Comparison of ENCODE assay signal across 16 mouse cellular contexts in the genomic region with DNA sequence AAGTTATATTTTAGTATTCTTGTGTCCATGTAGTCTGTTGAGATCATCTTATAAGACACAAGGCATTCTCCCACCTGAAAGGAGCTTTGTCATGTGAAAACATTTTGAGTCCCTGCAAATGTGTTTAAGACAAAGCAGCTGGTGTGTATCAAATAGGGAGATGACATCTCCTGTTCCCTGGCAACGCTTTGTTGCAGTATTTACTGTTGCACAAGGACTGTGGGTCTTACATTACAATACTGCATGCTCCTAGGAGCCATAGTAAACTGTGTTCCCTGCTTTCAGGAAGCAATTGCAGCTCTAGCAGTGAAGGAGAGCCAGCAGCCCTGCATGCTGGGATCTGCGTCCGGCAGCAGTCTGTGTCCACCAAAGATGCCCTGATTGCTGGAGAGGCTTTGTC.
DNase-seq lines count a peak whose midpoint lies in the region; ATAC-seq and TF ChIP-seq lines count a peak whose summit lies in the region.
"Had no signal": no experiment of that assay in that cellular context is flagged by ENCODE, and none has a peak within 500 bp of the region (broad histone marks: within the 10 kb centered on the region; RNA-seq: fewer than 3 reads in every experiment).

No protein-coding gene starts in this region.

- TF ChIP-seq CTCF in stomach, postnatal 0 days (IDR thresholded peaks at IDR 0.05; ENCODE audit: low read depth) = no peak

- no peak for TF ChIP-seq EP300 in stomach, postnatal 0 days (optimal IDR thresholded peaks at IDR 0.05)

- H3K9ac ChIP-seq in stomach, postnatal 0 days (ENCODE audit: low read length) = no peak overlapping the region
- H3K9ac ChIP-seq: embryonic facial prominence, embryonic 12.5 days; liver, embryonic 14.5 days had no signal

- peak; percentile 12 to 29 for DNase-seq in heart, postnatal 10 days
- no peak for DNase-seq in heart, postnatal 25 days (ENCODE audit: low spot score)
- DNase-seq in right cerebral cortex, adult 18-20 months = peak; percentile 23
- DNase-seq in right cerebral cortex, postnatal 25 days = no peak
- peak; percentile 20 to 24 for DNase-seq in layer of hippocampus, postnatal 36 days
- no peak for DNase-seq in stomach, postnatal 0 days (ENCODE audit: low spot score)
- DNase-seq in spleen, postnatal 4 days (ENCODE audit: low spot score in 2 of 2) = no peak
- no peak for DNase-seq in MN1 (ENCODE audit: low spot score)
- DNase-seq: adrenal gland, postnatal 25 days; cerebellum, postnatal 36 days; gastrocnemius, postnatal 10 days; retina, postnatal 1 day had no signal

- intact Hi-C loops in heart, postnatal 10 days (cut with DNase I) = no loop called here
- intact Hi-C loops in heart, postnatal 25 days (cut with DNase I) = no loop called here

- peak; percentile 29; the same call in 1 of the 2 replicates for ATAC-seq in stomach, postnatal 0 days (ENCODE audit: low FRiP score, low TSS enrichment)

- H3K9me3 ChIP-seq in stomach, postnatal 0 days (ENCODE audit: control insufficient read depth, low read length) = no peaks in the 10 kb centered on the region
- H3K9me3 ChIP-seq: embryonic facial prominence, embryonic 12.5 days; heart, embryonic 10.5 days had no signal

- no peak overlapping the region for H3K27ac ChIP-seq in stomach, postnatal 0 days (replicated peaks)
- H3K27ac ChIP-seq: embryonic facial prominence, embryonic 12.5 days; heart, embryonic 10.5 days; hindbrain, embryonic 10.5 days; liver, embryonic 14.5 days had no signal

- H3K27me3 ChIP-seq in stomach, postnatal 0 days (ENCODE audit: control insufficient read depth, insufficient read depth, low read length) = no peaks in the 10 kb centered on the region
- H3K27me3 ChIP-seq: embryonic facial prominence, embryonic 12.5 days had no signal

- peaks cover 48% of the 10 kb centered on the region for H3K36me3 ChIP-seq in stomach, postnatal 0 days (ENCODE audit: control insufficient read depth, insufficient read depth, low read length)

- 70% methylated on average over 3 of the region's 3 CpGs for WGBS in stomach, postnatal 0 days

- H3K4me3 ChIP-seq in stomach, postnatal 0 days (ENCODE audit: low read depth, low read length) = no peak overlapping the region
- H3K4me3 ChIP-seq: embryonic facial prominence, embryonic 12.5 days; heart, embryonic 10.5 days; hindbrain, embryonic 10.5 days had no signal

- H3K4me2 ChIP-seq in stomach, postnatal 0 days (replicated peaks; ENCODE audit: low read depth) = no peak overlapping the region
- H3K4me2 ChIP-seq: embryonic facial prominence, embryonic 12.5 days had no signal

- no peaks in the 10 kb centered on the region for H3K4me1 ChIP-seq in stomach, postnatal 0 days (replicated peaks; ENCODE audit: control insufficient read depth, insufficient read depth)
- H3K4me1 ChIP-seq: embryonic facial prominence, embryonic 12.5 days; heart, embryonic 10.5 days; hindbrain, embryonic 10.5 days had no signal

Comparison
In these comparisons a context has a peak if more than half of its experiments do, and no peak if none do; other contexts are left out.
1. DNase-seq: peak in heart, postnatal 10 days (2 of 2), right cerebral cortex, adult 18-20 months (single experiment) and layer of hippocampus, postnatal 36 days (2 of 2); none in heart, postnatal 25 days (single experiment), right cerebral cortex, postnatal 25 days (single experiment), stomach, postnatal 0 days (single experiment), spleen, postnatal 4 days (0 of 2) and MN1 (single experiment).